Mouse (Mus musculus): ENCODE measurements around the gene Sema4a.
A peak's percentile ranks its signal among the peaks of the same experiment; 100 is the strongest.

The Sema4a gene

GRCm38 (mm10) chr3:88456313-88456712 is 4.7 kb downstream of the Sema4a start:
- no peak for DNase-seq (ENCODE audit: low read depth, low spot score)

- peak; percentile 39 for DNase-seq (ENCODE audit: low read depth, low spot score)
These were observed 5.3 kb downstream of the Sema4a start for GRCm38 (mm10) chr3:88455588-88456264.

GRCm38 (mm10) chr3:88454762-88455587 is 6.0 kb downstream of the Sema4a start:
- no peak for DNase-seq (ENCODE audit: low read depth, low spot score)

- DNase-seq (ENCODE audit: low read depth, low spot score): no peak
These were observed 7.0 kb downstream of the Sema4a start for GRCm38 (mm10) chr3:88453986-88454385.

- no peak for DNase-seq (ENCODE audit: low read depth, low spot score)
These were observed 7.6 kb downstream of the Sema4a start for GRCm38 (mm10) chr3:88453369-88453768.

- no peak for DNase-seq (ENCODE audit: low read depth, low spot score)
These were observed 8.3 kb downstream of the Sema4a start for GRCm38 (mm10) chr3:88452716-88453115.

GRCm38 (mm10) chr3:88452246-88452645 is 8.7 kb downstream of the Sema4a start:
- DNase-seq (ENCODE audit: low read depth, low spot score): no peak

GRCm38 (mm10) chr3:88450379-88451131 is 10.4 kb downstream of the Sema4a start:
- DNase-seq (ENCODE audit: low read depth, low spot score): no peak

- DNase-seq (ENCODE audit: low read depth, low spot score): peak; percentile 46
These were observed 11.5 kb downstream of the Sema4a start for GRCm38 (mm10) chr3:88449395-88450023.

- DNase-seq (ENCODE audit: low read depth, low spot score): no peak
These were observed 12.5 kb downstream of the Sema4a start for GRCm38 (mm10) chr3:88448443-88448842.

- no peak for DNase-seq (ENCODE audit: low read depth, low spot score)
These were observed 13.3 kb downstream of the Sema4a start for GRCm38 (mm10) chr3:88447676-88448183.

GRCm38 (mm10) chr3:88446471-88447123 is 14.4 kb downstream of the Sema4a start:
- DNase-seq (ENCODE audit: low read depth, low spot score): no peak

GRCm38 (mm10) chr3:88442888-88443287 is 18.1 kb downstream of the Sema4a start:
- peak; percentile 53 for DNase-seq (ENCODE audit: low read depth, low spot score)

- no peak for DNase-seq (ENCODE audit: low read depth, low spot score)
These were observed 18.5 kb downstream of the Sema4a start for GRCm38 (mm10) chr3:88442488-88442887.

- DNase-seq (ENCODE audit: low read depth, low spot score): peak; percentile 69
These were observed 20.2 kb downstream of the Sema4a start for GRCm38 (mm10) chr3:88440500-88441381.

GRCm38 (mm10) chr3:88439582-88439981 is 21.4 kb downstream of the Sema4a start:
- peak; percentile 65 for DNase-seq (ENCODE audit: low read depth, low spot score)

- no peak for DNase-seq (ENCODE audit: low read depth, low spot score)
These were observed 23.5 kb downstream of the Sema4a start for GRCm38 (mm10) chr3:88437454-88437853.

- DNase-seq (ENCODE audit: low read depth, low spot score): peak; percentile 53
These were observed 24.4 kb downstream of the Sema4a start for GRCm38 (mm10) chr3:88436395-88437201.

GRCm38 (mm10) chr3:88435515-88435914 is 25.5 kb downstream of the Sema4a start:
- DNase-seq (ENCODE audit: low read depth, low spot score): no peak
